In the genomic region with DNA sequence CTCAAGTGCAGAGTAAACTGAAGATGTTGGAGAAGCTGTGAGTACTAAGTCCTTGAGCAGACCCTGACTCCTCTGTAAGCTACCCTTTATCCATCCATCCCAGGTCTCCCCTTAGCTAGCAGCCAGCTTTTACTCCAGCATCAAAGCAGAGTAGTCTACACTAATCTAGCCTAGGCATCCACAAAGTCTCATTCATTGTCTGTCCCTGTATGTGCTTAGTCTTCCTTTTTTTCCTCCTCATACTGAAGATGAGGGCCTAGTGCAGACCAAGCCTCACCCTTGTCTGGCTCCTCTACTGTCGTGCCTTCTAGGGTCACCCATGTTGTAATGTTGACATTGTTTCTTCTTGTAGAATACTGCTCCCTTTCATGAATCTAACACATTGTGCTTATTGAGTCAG, we compare ENCODE assay signal across 36 mouse cellular contexts. TPM values are rescaled to one million over a fixed set of nuclear protein-coding genes. Genes with fewer than 3 reads are reported as not detected.
"Had no signal": no experiment of that assay in that cellular context is flagged by ENCODE, and none has a peak within 500 bp of the region (broad histone marks: within the 10 kb centered on the region; RNA-seq: fewer than 3 reads in every experiment).

No protein-coding gene starts in this region.

- H3K27ac ChIP-seq: limb, embryonic 10.5 days; limb, embryonic 12.5 days; limb, embryonic 13.5 days; limb, embryonic 15.5 days; liver, embryonic 12.5 days; liver, embryonic 13.5 days; liver, embryonic 14.5 days; liver, embryonic 15.5 days; lung, embryonic 15.5 days; macrophage; midbrain, embryonic 10.5 days; midbrain, embryonic 12.5 days; midbrain, embryonic 13.5 days; midbrain, embryonic 15.5 days; neural tube, embryonic 12.5 days had no signal

- ATAC-seq: liver, embryonic 12.5 days; liver, postnatal 0 days; lung, postnatal 0 days; midbrain, embryonic 13.5 days; midbrain, embryonic 15.5 days; midbrain, embryonic 16.5 days had no signal

- H3K9me3 ChIP-seq: limb, embryonic 10.5 days; limb, embryonic 12.5 days; limb, embryonic 13.5 days; limb, embryonic 15.5 days; liver, embryonic 12.5 days; liver, embryonic 13.5 days; liver, embryonic 15.5 days; lung, embryonic 15.5 days; megakaryocyte, embryonic 14.5 days; midbrain, embryonic 10.5 days; midbrain, embryonic 12.5 days; midbrain, embryonic 13.5 days; midbrain, embryonic 15.5 days; neural tube, embryonic 12.5 days had no signal

- H3K9ac ChIP-seq: limb, embryonic 12.5 days; limb, embryonic 13.5 days; limb, embryonic 15.5 days; liver, embryonic 12.5 days; liver, embryonic 13.5 days; liver, embryonic 14.5 days; liver, embryonic 15.5 days; liver, postnatal 0 days; lung, embryonic 14.5 days; lung, embryonic 15.5 days; midbrain, embryonic 12.5 days; midbrain, embryonic 13.5 days; midbrain, embryonic 15.5 days; neural tube, embryonic 12.5 days had no signal

- H3K4me2 ChIP-seq: limb, embryonic 12.5 days; limb, embryonic 13.5 days; limb, embryonic 15.5 days; liver, embryonic 11.5 days; liver, embryonic 12.5 days; liver, embryonic 13.5 days; liver, embryonic 15.5 days; lung, embryonic 14.5 days; lung, embryonic 15.5 days; midbrain, embryonic 12.5 days; midbrain, embryonic 13.5 days; midbrain, embryonic 15.5 days; neural tube, embryonic 12.5 days had no signal

- H3K4me3 ChIP-seq: limb, embryonic 10.5 days; limb, embryonic 12.5 days; limb, embryonic 13.5 days; limb, embryonic 15.5 days; liver, embryonic 12.5 days; liver, embryonic 13.5 days; liver, embryonic 15.5 days; lung, embryonic 15.5 days; megakaryocyte, embryonic 14.5 days; midbrain, embryonic 10.5 days; midbrain, embryonic 12.5 days; midbrain, embryonic 13.5 days; midbrain, embryonic 15.5 days; myocyte; neural tube, embryonic 12.5 days had no signal

- DNase-seq: left cerebral cortex, postnatal 4 days; liver; liver, embryonic 13.5 days; liver, postnatal 0 days; lung, adult 18-20 months; lung, adult 2 months; lung, embryonic 14.5 days; lung, postnatal 10 days; lung, postnatal 14 days; lung, postnatal 36 days; lung, postnatal 4 days; midbrain, embryonic 14.5 days had no signal

- H3K27me3 ChIP-seq: limb, embryonic 12.5 days; limb, embryonic 13.5 days; limb, embryonic 15.5 days; liver, embryonic 12.5 days; liver, embryonic 13.5 days; liver, embryonic 15.5 days; lung, embryonic 15.5 days; megakaryocyte, embryonic 14.5 days; midbrain, embryonic 12.5 days; midbrain, embryonic 13.5 days; midbrain, embryonic 15.5 days; neural tube, embryonic 12.5 days had no signal

RNA-seq across cellular contexts. Expression of a gene that starts 36.7 kb away (rescaled TPM):
- total RNA-seq: liver, adult 2 months; megakaryocyte progenitor cell, adult 5-6 weeks; megakaryocyte, adult 5-6 weeks; megakaryocyte-erythroid progenitor cell, adult 5-6 weeks; monocyte, adult 5-6 weeks had no signal
- polyA plus RNA-seq: liver, adult 2 months; liver, postnatal 0 days; macrophage had no signal
